Mouse (Mus musculus): Measurements from ENCODE around the gene Phf24. TPM values are rescaled to one million over a fixed set of nuclear protein-coding genes. Genes with fewer than 3 reads are reported as not detected.

Phf24 gene
- polyA plus RNA-seq, 1 experiment = 0.10 TPM

DNA sequence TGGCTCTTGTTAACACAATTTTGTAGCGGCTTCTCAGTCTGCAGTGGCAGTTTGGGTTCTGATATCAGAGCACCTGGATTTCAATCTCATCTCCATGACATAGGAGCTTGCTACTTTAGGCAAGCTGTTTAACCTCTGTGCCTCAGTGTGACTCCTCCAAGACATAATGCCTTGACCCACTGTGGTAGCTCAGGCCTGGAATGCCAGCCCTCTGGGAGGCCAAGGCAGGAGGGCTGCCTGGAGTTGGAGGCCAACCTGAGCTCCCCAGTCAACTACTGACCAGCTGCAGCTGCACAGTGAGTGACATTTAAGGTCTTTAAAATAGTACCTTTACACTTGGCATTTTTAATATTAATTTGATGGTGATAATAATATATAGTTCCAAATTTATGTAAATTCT, 494 bp upstream of the Phf24 start:
- Histone ChIP-seq H3K9me3 (replicated peaks; ENCODE audit: control insufficient read depth, insufficient read depth, low read length, poor library complexity, severe bottlenecking) (no peaks in the 10 kb centered on the region), H3K27ac (ENCODE audit: insufficient read depth, low read length) (no peak overlapping the region), H3K4me3 (ENCODE audit: low read depth, low read length) (no peak overlapping the region), H3K27me3 (ENCODE audit: control insufficient read depth, insufficient read depth, low read length, poor library complexity, severe bottlenecking) (peaks cover 11% of the 10 kb centered on the region), H3K9ac (ENCODE audit: low read depth, poor library complexity, severe bottlenecking) (no peak overlapping the region), H3K36me3 (ENCODE audit: control insufficient read depth, insufficient read depth, low read length, poor library complexity, severe bottlenecking) (no peaks in the 10 kb centered on the region), H3K4me1 (ENCODE audit: control insufficient read depth, insufficient read depth, low read length) (no peaks in the 10 kb centered on the region)
- TF ChIP-seq EP300 (IDR thresholded peaks at IDR 0.05; ENCODE audit: insufficient read depth, low read depth, low read length) = no peak
- TF ChIP-seq POLR2A (IDR thresholded peaks at IDR 0.05; ENCODE audit: insufficient read depth, low read length) = no peak
- no peak for TF ChIP-seq CTCF (IDR thresholded peaks at IDR 0.05; ENCODE audit: low read depth, low read length)

DNA sequence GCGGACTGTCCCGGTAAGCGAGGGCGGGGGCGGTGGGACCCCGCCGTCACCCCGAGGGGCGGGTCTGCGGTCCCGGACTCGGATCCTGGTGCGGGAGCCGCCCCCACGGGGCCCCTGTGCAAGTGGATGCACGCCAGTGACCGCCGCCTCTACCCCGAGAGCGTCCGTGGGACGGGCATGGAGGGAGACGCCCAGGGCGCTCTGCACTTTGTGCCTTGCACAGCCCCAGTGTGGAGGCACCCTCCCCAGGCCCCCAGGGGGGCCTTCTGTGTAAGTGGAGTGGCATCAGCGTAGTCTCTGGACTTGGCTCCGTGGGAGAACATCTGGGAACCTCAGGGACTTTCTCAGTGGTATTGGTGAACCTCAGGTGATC, 928 bp downstream of the Phf24 start:
- no peak overlapping the region for H3K27ac ChIP-seq (ENCODE audit: insufficient read depth, low read length)
- no peaks in the 10 kb centered on the region for H3K36me3 ChIP-seq (ENCODE audit: control insufficient read depth, insufficient read depth, low read length, poor library complexity, severe bottlenecking)
- peak overlapping the region; percentile 71 for H3K9ac ChIP-seq (ENCODE audit: low read depth, poor library complexity, severe bottlenecking)
- H3K9me3 ChIP-seq (replicated peaks; ENCODE audit: control insufficient read depth, insufficient read depth, low read length, poor library complexity, severe bottlenecking) = no peaks in the 10 kb centered on the region
- H3K4me3 ChIP-seq (ENCODE audit: low read depth, low read length) = peak overlapping the region; percentile 59
- H3K4me1 ChIP-seq (ENCODE audit: control insufficient read depth, insufficient read depth, low read length) = no peaks in the 10 kb centered on the region
- peaks cover 11% of the 10 kb centered on the region for H3K27me3 ChIP-seq (ENCODE audit: control insufficient read depth, insufficient read depth, low read length, poor library complexity, severe bottlenecking)
- TF ChIP-seq EP300 (IDR thresholded peaks at IDR 0.05; ENCODE audit: insufficient read depth, low read depth, low read length) = no peak

DNA sequence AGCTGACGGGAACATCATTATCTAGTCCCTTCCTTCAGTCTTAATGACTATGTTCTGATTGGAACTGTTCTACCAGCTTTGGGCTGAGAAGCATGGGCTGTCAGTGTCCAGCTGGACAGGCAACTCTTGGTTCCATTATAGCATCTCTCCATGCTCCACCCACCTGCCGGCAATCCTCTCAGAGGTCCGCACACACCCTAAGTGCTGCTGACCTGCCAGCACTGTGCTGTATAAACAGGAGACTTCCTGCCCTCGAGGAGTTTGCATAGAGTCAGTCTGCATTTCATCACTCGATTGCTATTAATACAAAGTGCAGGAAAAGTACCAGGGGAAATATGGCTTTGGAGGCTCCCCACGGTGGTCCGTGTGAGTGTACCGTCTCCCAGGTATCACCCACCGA, 4.3 kb downstream of the Phf24 start:
- Histone ChIP-seq H3K4me3 (ENCODE audit: low read depth, low read length) (no peak overlapping the region), H3K9ac (ENCODE audit: low read depth, poor library complexity, severe bottlenecking) (no peak overlapping the region), H3K36me3 (ENCODE audit: control insufficient read depth, insufficient read depth, low read length, poor library complexity, severe bottlenecking) (no peaks in the 10 kb centered on the region), H3K9me3 (replicated peaks; ENCODE audit: control insufficient read depth, insufficient read depth, low read length, poor library complexity, severe bottlenecking) (no peaks in the 10 kb centered on the region), H3K27ac (ENCODE audit: insufficient read depth, low read length) (no peak overlapping the region), H3K27me3 (ENCODE audit: control insufficient read depth, insufficient read depth, low read length, poor library complexity, severe bottlenecking) (peaks cover 11% of the 10 kb centered on the region), H3K4me1 (ENCODE audit: control insufficient read depth, insufficient read depth, low read length) (no peaks in the 10 kb centered on the region)
- TF ChIP-seq EP300 (IDR thresholded peaks at IDR 0.05; ENCODE audit: insufficient read depth, low read depth, low read length) (no peak), CTCF (IDR thresholded peaks at IDR 0.05; ENCODE audit: low read depth, low read length) (no peak), POLR2A (IDR thresholded peaks at IDR 0.05; ENCODE audit: insufficient read depth, low read length) (no peak)

DNA sequence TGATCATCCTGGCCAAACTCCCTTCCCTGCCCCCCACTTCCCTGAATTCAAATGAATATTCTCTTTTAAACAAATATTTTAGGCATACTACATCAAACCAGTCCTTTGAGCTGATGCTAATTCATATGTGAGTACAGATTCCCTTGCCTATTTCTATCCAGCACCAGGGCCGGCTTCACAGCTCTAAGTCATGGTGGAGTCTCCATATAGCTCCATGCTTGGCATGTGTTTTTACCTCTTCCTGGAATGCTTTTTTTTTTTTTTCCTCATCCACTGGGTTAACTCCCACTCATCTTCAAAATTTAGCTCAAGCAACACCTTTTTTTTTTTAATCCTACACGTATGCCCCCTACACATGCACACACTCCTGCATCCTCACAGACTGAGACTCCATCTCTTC, 5.1 kb downstream of the Phf24 start:
- no peaks in the 10 kb centered on the region for H3K4me1 ChIP-seq (ENCODE audit: control insufficient read depth, insufficient read depth, low read length)
- no peak for TF ChIP-seq EP300 (IDR thresholded peaks at IDR 0.05; ENCODE audit: insufficient read depth, low read depth, low read length)
- no peak for TF ChIP-seq POLR2A (IDR thresholded peaks at IDR 0.05; ENCODE audit: insufficient read depth, low read length)
- TF ChIP-seq CTCF (IDR thresholded peaks at IDR 0.05; ENCODE audit: low read depth, low read length) = no peak
- no peaks in the 10 kb centered on the region for H3K36me3 ChIP-seq (ENCODE audit: control insufficient read depth, insufficient read depth, low read length, poor library complexity, severe bottlenecking)
- H3K27me3 ChIP-seq (ENCODE audit: control insufficient read depth, insufficient read depth, low read length, poor library complexity, severe bottlenecking) = peaks cover 11% of the 10 kb centered on the region
- H3K9me3 ChIP-seq (replicated peaks; ENCODE audit: control insufficient read depth, insufficient read depth, low read length, poor library complexity, severe bottlenecking) = no peaks in the 10 kb centered on the region
- H3K27ac ChIP-seq (ENCODE audit: insufficient read depth, low read length) = no peak overlapping the region
- no peak overlapping the region for H3K4me3 ChIP-seq (ENCODE audit: low read depth, low read length)
- no peak overlapping the region for H3K9ac ChIP-seq (ENCODE audit: low read depth, poor library complexity, severe bottlenecking)

DNA sequence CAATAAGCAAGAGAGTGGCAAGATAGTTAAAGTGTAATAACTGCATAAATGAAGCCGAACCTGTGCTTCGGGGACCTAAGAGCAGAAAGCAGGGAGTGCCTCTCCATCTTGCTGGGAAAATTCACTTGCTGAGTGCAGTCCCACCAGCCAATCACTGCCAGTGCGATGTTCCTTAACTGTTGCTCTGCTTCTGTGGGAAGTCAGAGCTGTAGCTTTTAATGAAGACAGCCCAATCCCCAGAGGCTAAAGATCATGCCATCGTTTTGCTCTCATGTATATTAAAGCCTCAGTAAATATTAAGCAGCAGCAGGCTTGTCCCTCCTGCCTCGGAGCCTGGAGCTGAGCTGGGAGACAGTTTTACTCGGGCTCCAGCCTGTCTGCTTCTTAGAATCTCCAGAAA, 5.6 kb downstream of the Phf24 start:
- Histone ChIP-seq H3K4me3 (ENCODE audit: low read depth, low read length) (no peak overlapping the region), H3K9ac (ENCODE audit: low read depth, poor library complexity, severe bottlenecking) (no peak overlapping the region), H3K4me1 (ENCODE audit: control insufficient read depth, insufficient read depth, low read length) (no peaks in the 10 kb centered on the region), H3K9me3 (replicated peaks; ENCODE audit: control insufficient read depth, insufficient read depth, low read length, poor library complexity, severe bottlenecking) (no peaks in the 10 kb centered on the region), H3K36me3 (ENCODE audit: control insufficient read depth, insufficient read depth, low read length, poor library complexity, severe bottlenecking) (no peaks in the 10 kb centered on the region), H3K27ac (ENCODE audit: insufficient read depth, low read length) (no peak overlapping the region), H3K27me3 (ENCODE audit: control insufficient read depth, insufficient read depth, low read length, poor library complexity, severe bottlenecking) (peaks cover 9% of the 10 kb centered on the region)
- TF ChIP-seq CTCF (IDR thresholded peaks at IDR 0.05; ENCODE audit: low read depth, low read length) = no peak
- TF ChIP-seq EP300 (IDR thresholded peaks at IDR 0.05; ENCODE audit: insufficient read depth, low read depth, low read length) = no peak
- TF ChIP-seq POLR2A (IDR thresholded peaks at IDR 0.05; ENCODE audit: insufficient read depth, low read length) = no peak

DNA sequence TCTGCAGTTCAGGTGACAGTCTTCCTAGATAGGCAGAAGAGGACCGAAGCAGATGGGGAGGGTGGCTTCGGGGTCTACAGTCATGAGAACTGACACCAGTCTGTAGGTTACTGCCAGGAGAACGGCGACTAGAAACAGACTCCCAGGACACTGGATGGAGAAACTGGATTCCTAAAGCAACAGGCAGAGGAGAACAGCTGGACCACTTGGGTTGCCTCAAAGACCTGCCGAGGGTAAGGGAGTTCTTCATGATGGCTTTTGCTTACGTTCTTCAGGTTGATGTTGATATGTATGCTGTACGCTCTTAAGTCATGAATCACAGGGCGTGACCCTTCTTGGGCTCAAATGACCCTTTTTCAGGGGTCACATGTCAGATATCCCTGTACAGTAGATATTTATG, 6.0 kb downstream of the Phf24 start:
- Histone ChIP-seq H3K27me3 (ENCODE audit: control insufficient read depth, insufficient read depth, low read length, poor library complexity, severe bottlenecking) (peaks cover 5% of the 10 kb centered on the region), H3K27ac (ENCODE audit: insufficient read depth, low read length) (no peak overlapping the region), H3K9me3 (replicated peaks; ENCODE audit: control insufficient read depth, insufficient read depth, low read length, poor library complexity, severe bottlenecking) (no peaks in the 10 kb centered on the region), H3K9ac (ENCODE audit: low read depth, poor library complexity, severe bottlenecking) (no peak overlapping the region), H3K4me1 (ENCODE audit: control insufficient read depth, insufficient read depth, low read length) (no peaks in the 10 kb centered on the region), H3K4me3 (ENCODE audit: low read depth, low read length) (no peak overlapping the region), H3K36me3 (ENCODE audit: control insufficient read depth, insufficient read depth, low read length, poor library complexity, severe bottlenecking) (no peaks in the 10 kb centered on the region)
- TF ChIP-seq EP300 (IDR thresholded peaks at IDR 0.05; ENCODE audit: insufficient read depth, low read depth, low read length) = no peak
- TF ChIP-seq POLR2A (IDR thresholded peaks at IDR 0.05; ENCODE audit: insufficient read depth, low read length) = no peak
- no peak for TF ChIP-seq CTCF (IDR thresholded peaks at IDR 0.05; ENCODE audit: low read depth, low read length)

Data from ES-Bruce4 (cell line).